Mouse (Mus musculus) cerebellum, adult 2 months (tissue): Measurements from ENCODE around the gene BC107364.

Source experiments
- CTCF ChIP-seq: fragments of 200-500 bp; IDR thresholded peaks from 2 replicates; pipeline ENCODE4 v1.5.1; 2011; ENCODE audit warnings: low read depth, mild to moderate bottlenecking, control low read depth, low read length, moderate library complexity, borderline replicate concordance; ENCODE audit not compliant: insufficient read depth
- POLR2A ChIP-seq: fragments of 200-500 bp; IDR thresholded peaks from 2 replicates; pipeline ENCODE4 v1.6.1; 2011; ENCODE audit warnings: low read length, control low read depth, borderline replicate concordance; ENCODE audit not compliant: insufficient read depth

- TF ChIP-seq CTCF: no peak
- TF ChIP-seq POLR2A: no peak
Observed at GRCm38 (mm10) chr3:96414951-96415327, 37.2 kb downstream of the BC107364 start.
